Mouse (Mus musculus): Measurements from ENCODE around the gene Ccl2. TPM values are rescaled to one million over a fixed set of nuclear protein-coding genes. Genes with fewer than 3 reads are reported as not detected.

Gene Ccl2
- 1.7 and 2.7 TPM in 2 replicates for polyA plus RNA-seq (2015; fragmentation: Nextera tagmentation; extraction: Ambion mirVana)

DNA sequence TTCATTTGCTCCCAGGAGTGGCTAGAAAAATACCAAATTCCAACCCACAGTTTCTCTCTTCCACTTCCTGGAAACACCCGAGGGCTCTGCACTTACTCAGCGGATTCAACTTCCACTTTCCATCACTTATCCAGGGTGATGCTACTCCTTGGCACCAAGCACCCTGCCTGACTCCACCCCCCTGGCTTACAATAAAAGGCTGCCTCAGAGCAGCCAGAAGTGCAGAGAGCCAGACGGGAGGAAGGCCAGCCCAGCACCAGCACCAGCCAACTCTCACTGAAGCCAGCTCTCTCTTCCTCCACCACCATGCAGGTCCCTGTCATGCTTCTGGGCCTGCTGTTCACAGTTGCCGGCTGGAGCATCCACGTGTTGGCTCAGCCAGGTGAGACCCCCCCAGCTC is at the start of gene Ccl2:
TSS of gene Ccl2 (plus strand) at position 216 of the 400 bp plus-strand sequence.
- WGBS = 29% methylated on average over 5 of the region's 5 CpGs
- Histone ChIP-seq H3K4me1 (ENCODE audit: insufficient read depth, low read length) (peaks cover 8% of the 10 kb centered on the region), H3K27ac (ENCODE audit: low read length) (no peak within 1 kb of the TSS), H3K9ac (replicated peaks; ENCODE audit: low read length) (no peak within 1 kb of the TSS), H3K27me3 (ENCODE audit: insufficient read depth, low read length) (no peaks in the 10 kb centered on the region), H3K9me3 (ENCODE audit: low read length) (no peaks in the 10 kb centered on the region), H3K4me2 (replicated peaks; ENCODE audit: low read depth, low read length) (no peak within 1 kb of the TSS), H3K4me3 (ENCODE audit: low read length) (no peak within 1 kb of the TSS), H3K36me3 (ENCODE audit: insufficient read depth, low read length) (no peaks in the 10 kb centered on the region)
- no peak for ATAC-seq (ENCODE audit: low FRiP score, low TSS enrichment)

DNA sequence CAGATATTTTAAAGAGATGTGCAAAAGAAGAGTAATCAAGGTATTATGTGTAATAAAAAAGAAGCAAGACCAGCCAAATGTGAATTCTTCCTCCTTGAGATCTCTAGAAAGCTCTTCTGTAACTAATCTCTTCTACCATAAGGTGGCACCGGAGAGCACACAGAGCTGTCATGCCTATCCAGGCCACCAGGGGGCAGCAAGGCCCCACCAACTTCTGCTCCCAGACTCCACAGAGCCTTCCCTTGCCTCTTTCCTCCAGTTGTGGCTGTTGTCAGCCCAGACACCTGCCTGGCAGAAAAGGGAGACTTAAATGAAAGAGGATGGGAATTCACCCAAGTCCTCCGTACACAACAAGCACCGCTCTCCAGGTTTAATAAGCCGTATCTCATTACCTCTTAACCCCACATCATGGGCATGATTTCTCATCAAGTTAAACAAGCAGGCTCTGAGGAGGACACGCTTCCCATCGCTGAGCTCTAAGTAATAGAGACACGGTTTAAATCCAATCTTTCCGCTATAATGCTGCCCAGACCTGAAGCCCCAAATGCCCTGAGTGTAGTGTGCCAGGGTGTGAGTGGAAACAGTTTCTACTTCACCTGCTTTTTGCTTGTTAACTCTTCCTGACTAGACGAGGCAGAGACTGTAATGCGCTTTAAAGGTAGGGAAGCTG is 39.1 kb upstream of the Ccl2 start:
- 57% methylated on average over 10 of the region's 10 CpGs for WGBS
- Histone ChIP-seq H3K36me3 (ENCODE audit: insufficient read depth, low read length) (no peaks in the 10 kb centered on the region), H3K27me3 (ENCODE audit: insufficient read depth, low read length) (no peaks in the 10 kb centered on the region), H3K9ac (replicated peaks; ENCODE audit: low read length) (no peak overlapping the region), H3K27ac (ENCODE audit: low read length) (no peak overlapping the region), H3K9me3 (ENCODE audit: low read length) (no peaks in the 10 kb centered on the region), H3K4me3 (ENCODE audit: low read length) (no peak overlapping the region), H3K4me1 (ENCODE audit: insufficient read depth, low read length) (no peaks in the 10 kb centered on the region), H3K4me2 (replicated peaks; ENCODE audit: low read depth, low read length) (no peak overlapping the region)
- ATAC-seq (ENCODE audit: low FRiP score, low TSS enrichment) = no peak

DNA sequence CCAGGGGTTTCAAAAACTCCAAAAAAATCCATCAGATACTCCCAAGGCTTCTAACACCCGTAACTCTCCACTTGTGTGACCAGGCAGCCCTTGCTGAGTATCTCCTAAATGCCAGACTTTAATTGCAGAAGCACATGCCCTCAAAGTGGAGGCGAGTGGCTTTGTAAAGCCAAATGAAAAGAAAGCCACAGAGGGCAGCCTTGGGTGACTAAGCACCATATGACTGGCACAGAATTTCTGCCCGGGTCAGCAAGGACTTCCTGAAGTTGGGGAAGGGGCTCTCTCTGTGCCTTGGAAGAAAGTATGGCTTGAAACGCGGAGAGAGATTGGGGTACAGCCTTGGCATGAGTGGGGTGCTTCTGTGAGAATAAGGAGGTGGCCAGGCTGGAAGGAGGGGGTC is 38.3 kb upstream of the Ccl2 start:
- Histone ChIP-seq H3K27me3 (ENCODE audit: insufficient read depth, low read length) (no peaks in the 10 kb centered on the region), H3K9ac (replicated peaks; ENCODE audit: low read length) (no peak overlapping the region), H3K27ac (ENCODE audit: low read length) (no peak overlapping the region), H3K36me3 (ENCODE audit: insufficient read depth, low read length) (no peaks in the 10 kb centered on the region), H3K9me3 (ENCODE audit: low read length) (no peaks in the 10 kb centered on the region), H3K4me1 (ENCODE audit: insufficient read depth, low read length) (no peaks in the 10 kb centered on the region), H3K4me2 (replicated peaks; ENCODE audit: low read depth, low read length) (no peak overlapping the region), H3K4me3 (ENCODE audit: low read length) (no peak overlapping the region)
- ATAC-seq (ENCODE audit: low FRiP score, low TSS enrichment) = no peak
- WGBS = 83% methylated on average over 5 of the region's 5 CpGs

DNA sequence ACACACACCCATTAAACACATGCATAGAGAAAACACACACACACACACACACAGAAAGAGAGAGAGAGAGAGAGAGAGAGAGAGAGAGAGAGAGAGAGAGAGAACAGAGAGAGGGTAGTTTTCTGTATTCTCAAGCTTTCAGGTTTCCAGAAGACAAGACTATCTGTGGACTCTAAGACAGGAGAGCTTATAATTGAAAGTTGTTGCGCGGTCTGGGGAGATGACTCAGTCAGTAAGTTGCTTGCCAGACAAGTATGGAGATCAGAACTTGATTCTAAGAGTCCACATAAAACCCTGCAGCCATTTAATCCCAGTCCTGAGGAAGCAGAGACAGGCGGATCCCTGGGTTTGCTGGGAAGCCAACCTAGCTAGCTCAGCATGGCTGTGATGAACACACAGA is 36.7 kb upstream of the Ccl2 start:
- Histone ChIP-seq H3K27ac (ENCODE audit: low read length) (no peak overlapping the region), H3K9ac (replicated peaks; ENCODE audit: low read length) (no peak overlapping the region), H3K9me3 (ENCODE audit: low read length) (no peaks in the 10 kb centered on the region), H3K27me3 (ENCODE audit: insufficient read depth, low read length) (no peaks in the 10 kb centered on the region), H3K4me1 (ENCODE audit: insufficient read depth, low read length) (no peaks in the 10 kb centered on the region), H3K36me3 (ENCODE audit: insufficient read depth, low read length) (no peaks in the 10 kb centered on the region), H3K4me3 (ENCODE audit: low read length) (no peak overlapping the region), H3K4me2 (replicated peaks; ENCODE audit: low read depth, low read length) (no peak overlapping the region)
- WGBS = 81% methylated on average over 3 of the region's 3 CpGs
- no peak for ATAC-seq (ENCODE audit: low FRiP score, low TSS enrichment)

DNA sequence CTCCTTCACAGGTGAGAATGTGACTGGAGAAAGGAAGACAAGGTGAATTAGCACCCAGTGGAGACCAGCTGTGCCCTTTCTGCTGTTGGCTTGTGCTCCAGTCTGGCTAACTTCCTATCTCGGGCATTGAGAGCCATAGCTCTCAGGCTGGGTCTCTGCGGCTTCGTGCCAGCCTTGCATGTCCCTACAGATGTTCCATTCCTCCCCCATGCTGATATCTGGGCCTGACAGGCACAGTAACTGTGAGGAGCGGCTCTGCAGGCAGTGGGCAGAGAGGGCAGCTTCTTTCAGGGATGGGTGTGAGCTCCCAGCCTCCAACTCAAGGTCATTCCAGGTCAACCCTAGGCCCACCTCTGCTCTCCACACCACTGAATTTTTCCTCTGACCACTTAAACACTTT is 35.9 kb upstream of the Ccl2 start:
- Histone ChIP-seq H3K27me3 (ENCODE audit: insufficient read depth, low read length) (no peaks in the 10 kb centered on the region), H3K9me3 (ENCODE audit: low read length) (no peaks in the 10 kb centered on the region), H3K4me3 (ENCODE audit: low read length) (no peak overlapping the region), H3K4me2 (replicated peaks; ENCODE audit: low read depth, low read length) (no peak overlapping the region), H3K9ac (replicated peaks; ENCODE audit: low read length) (no peak overlapping the region), H3K4me1 (ENCODE audit: insufficient read depth, low read length) (no peaks in the 10 kb centered on the region), H3K36me3 (ENCODE audit: insufficient read depth, low read length) (no peaks in the 10 kb centered on the region), H3K27ac (ENCODE audit: low read length) (no peak overlapping the region)
- 74% methylated on average over 4 of the region's 4 CpGs for WGBS
- no peak for ATAC-seq (ENCODE audit: low FRiP score, low TSS enrichment)

DNA sequence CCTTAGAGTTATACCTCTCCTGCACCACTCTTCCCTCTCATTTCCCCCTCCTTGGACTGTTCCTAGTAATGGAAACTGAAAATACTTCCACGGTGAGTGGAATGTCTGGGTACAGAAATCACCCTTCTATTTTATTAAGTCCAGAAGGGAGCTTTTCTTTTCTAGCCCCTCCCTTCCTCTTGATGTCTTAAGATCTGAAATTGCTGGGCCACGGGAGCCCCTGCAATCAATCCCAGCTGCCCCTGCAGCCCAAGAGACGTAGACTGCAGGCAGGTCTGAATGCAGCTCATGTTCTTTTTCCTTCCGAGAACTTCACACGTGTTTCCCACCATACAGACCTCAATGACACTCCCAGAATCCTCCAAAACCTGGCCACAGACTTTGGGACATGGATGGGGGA is 34.8 kb upstream of the Ccl2 start:
- Histone ChIP-seq H3K27me3 (ENCODE audit: insufficient read depth, low read length) (no peaks in the 10 kb centered on the region), H3K27ac (ENCODE audit: low read length) (no peak overlapping the region), H3K36me3 (ENCODE audit: insufficient read depth, low read length) (no peaks in the 10 kb centered on the region), H3K9me3 (ENCODE audit: low read length) (no peaks in the 10 kb centered on the region), H3K4me3 (ENCODE audit: low read length) (no peak overlapping the region), H3K9ac (replicated peaks; ENCODE audit: low read length) (no peak overlapping the region), H3K4me1 (ENCODE audit: insufficient read depth, low read length) (no peaks in the 10 kb centered on the region), H3K4me2 (replicated peaks; ENCODE audit: low read depth, low read length) (no peak overlapping the region)
- 55% methylated on average over 5 of the region's 5 CpGs for WGBS
- ATAC-seq (ENCODE audit: low FRiP score, low TSS enrichment) = no peak

DNA sequence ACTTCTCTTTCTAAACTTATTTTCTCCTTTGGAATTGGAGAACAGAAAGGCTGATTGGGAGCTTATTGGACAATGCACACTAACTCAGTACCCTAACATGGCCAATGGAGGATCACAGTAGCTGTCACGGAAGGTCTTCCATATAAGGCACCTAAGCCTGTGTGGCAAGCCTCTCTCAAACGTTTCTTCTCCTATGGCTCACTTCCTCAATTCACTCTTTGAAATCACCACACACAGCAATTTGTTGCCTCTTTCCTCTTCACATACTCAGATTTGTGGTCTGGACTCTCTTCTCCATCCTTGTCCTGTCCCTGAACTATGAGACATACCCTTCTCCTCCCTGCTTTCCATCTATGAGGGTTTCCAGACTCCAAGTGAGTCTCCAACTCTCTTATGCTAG is 30.6 kb upstream of the Ccl2 start:
- ATAC-seq (ENCODE audit: low FRiP score, low TSS enrichment) = no peak
- Histone ChIP-seq H3K36me3 (ENCODE audit: insufficient read depth, low read length) (no peaks in the 10 kb centered on the region), H3K4me3 (ENCODE audit: low read length) (no peak overlapping the region), H3K4me1 (ENCODE audit: insufficient read depth, low read length) (no peaks in the 10 kb centered on the region), H3K9ac (replicated peaks; ENCODE audit: low read length) (no peak overlapping the region), H3K27me3 (ENCODE audit: insufficient read depth, low read length) (no peaks in the 10 kb centered on the region), H3K27ac (ENCODE audit: low read length) (no peak overlapping the region), H3K9me3 (ENCODE audit: low read length) (no peaks in the 10 kb centered on the region), H3K4me2 (replicated peaks; ENCODE audit: low read depth, low read length) (no peak overlapping the region)
- 62% methylated on average over 2 of the region's 2 CpGs for WGBS

DNA sequence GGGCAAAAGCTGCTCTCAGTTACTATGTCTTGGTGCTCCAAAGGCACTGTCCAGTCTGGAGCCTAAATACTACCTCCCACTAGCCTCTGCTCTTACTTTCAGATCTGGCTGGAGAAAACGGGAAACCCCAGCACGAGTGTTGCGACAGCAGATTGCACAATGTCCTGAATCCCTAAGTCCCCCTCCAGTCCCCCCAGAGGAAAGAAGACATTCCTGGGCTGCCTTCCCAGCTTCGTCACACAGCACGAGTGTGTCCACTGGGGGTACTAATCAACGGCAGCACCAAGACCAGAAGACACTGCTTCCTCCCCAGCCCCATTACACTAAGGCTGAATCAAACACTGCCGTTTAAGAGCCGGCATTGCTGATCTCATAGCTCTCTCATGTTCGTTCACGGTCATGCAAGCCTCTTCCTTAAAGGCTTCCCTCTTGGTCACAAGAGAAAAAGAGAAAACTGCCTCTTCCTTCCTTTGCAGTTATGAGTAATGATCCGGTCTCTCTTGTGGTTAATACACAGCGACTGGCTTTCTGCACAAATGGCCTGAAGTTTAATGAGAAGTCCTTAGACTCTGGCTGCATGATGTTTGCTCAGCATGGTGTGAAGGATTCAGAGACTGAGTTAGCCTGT is 28.5 kb upstream of the Ccl2 start:
- Histone ChIP-seq H3K36me3 (ENCODE audit: insufficient read depth, low read length) (no peaks in the 10 kb centered on the region), H3K9me3 (ENCODE audit: low read length) (no peaks in the 10 kb centered on the region), H3K4me2 (replicated peaks; ENCODE audit: low read depth, low read length) (no peak overlapping the region), H3K9ac (replicated peaks; ENCODE audit: low read length) (no peak overlapping the region), H3K4me1 (ENCODE audit: insufficient read depth, low read length) (no peaks in the 10 kb centered on the region), H3K27ac (ENCODE audit: low read length) (no peak overlapping the region), H3K4me3 (ENCODE audit: low read length) (no peak overlapping the region), H3K27me3 (ENCODE audit: insufficient read depth, low read length) (no peaks in the 10 kb centered on the region)
- WGBS = 52% methylated on average over 12 of the region's 12 CpGs
- ATAC-seq (ENCODE audit: low FRiP score, low TSS enrichment) = no peak

DNA sequence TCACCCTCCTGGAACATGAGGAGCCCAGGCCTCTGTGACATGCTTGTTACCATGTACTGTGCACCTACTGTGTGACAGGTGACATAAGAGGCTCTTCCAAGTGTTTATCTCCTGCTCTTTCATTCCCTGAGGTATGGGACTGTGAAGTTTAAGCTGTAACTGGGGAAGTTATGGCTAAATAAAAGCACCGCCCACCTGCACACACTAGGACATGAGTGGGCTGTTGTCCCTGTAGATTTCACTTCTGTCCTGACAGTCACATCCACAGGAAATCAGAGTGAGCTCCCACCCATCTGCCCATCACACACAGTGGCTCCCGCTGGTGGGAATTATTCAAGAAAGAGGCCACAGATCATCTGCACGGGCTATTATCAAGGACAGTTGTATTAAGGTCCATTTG is 25.3 kb upstream of the Ccl2 start:
- no peaks in the 10 kb centered on the region for H3K36me3 ChIP-seq (ENCODE audit: insufficient read depth, low read length)
- H3K4me3 ChIP-seq (ENCODE audit: low read length) = no peak overlapping the region
- H3K9ac ChIP-seq (replicated peaks; ENCODE audit: low read length) = no peak overlapping the region
- no peak overlapping the region for H3K27ac ChIP-seq (ENCODE audit: low read length)
- H3K4me2 ChIP-seq (replicated peaks; ENCODE audit: low read depth, low read length) = no peak overlapping the region
- H3K9me3 ChIP-seq (ENCODE audit: low read length) = no peaks in the 10 kb centered on the region
- H3K27me3 ChIP-seq (ENCODE audit: insufficient read depth, low read length) = no peaks in the 10 kb centered on the region
- H3K4me1 ChIP-seq (ENCODE audit: insufficient read depth, low read length) = no peaks in the 10 kb centered on the region
- 89% methylated on average over 3 of the region's 3 CpGs for WGBS
- ATAC-seq (ENCODE audit: low FRiP score, low TSS enrichment) = no peak

DNA sequence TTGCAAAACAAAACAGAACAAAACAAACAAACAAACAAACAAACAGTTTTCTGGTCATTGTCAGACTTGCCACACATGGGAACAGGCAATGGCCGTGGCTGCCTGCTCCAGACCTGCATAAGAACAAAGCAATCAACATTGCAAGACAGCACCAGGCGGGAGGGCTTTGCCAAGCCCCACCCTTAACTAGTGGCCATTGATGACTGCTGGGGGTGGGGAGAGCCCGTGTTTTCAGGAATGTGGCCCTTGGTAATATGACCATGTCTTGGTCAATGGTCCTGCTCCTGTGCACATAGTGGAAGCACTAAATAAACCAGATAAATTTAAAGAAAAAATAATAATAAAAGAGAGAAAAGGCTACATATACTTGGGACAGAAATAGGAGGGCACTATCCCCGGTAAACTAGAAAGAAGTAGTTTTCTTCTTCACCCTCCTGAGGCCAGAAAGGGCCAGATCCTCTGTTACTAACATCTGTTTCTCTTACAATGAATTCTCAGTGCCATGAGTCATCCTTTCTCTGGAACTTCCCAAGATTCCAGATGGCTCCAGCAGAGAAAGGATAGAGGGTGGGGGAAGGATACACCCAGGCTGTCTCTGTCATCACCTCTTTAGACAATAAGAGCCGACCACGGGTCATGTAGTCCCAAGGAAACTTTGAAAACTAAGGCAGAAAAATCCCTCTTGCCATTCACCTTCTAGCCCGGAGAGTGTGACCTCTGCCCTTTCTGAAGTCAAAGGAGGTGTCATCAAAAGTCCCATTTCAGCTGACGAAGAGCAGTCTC is 23.8 kb upstream of the Ccl2 start:
- no peaks in the 10 kb centered on the region for H3K36me3 ChIP-seq (ENCODE audit: insufficient read depth, low read length)
- H3K4me1 ChIP-seq (ENCODE audit: insufficient read depth, low read length) = no peaks in the 10 kb centered on the region
- H3K4me3 ChIP-seq (ENCODE audit: low read length) = no peak overlapping the region
- H3K27ac ChIP-seq (ENCODE audit: low read length) = no peak overlapping the region
- H3K4me2 ChIP-seq (replicated peaks; ENCODE audit: low read depth, low read length) = no peak overlapping the region
- no peak overlapping the region for H3K9ac ChIP-seq (replicated peaks; ENCODE audit: low read length)
- WGBS = 57% methylated on average over 8 of the region's 8 CpGs
- ATAC-seq (ENCODE audit: low FRiP score, low TSS enrichment) = no peak
- H3K9me3 ChIP-seq (ENCODE audit: low read length) = no peaks in the 10 kb centered on the region
- H3K27me3 ChIP-seq (ENCODE audit: insufficient read depth, low read length) = no peaks in the 10 kb centered on the region

Data from kidney, embryonic 16.5 days (tissue).